Mouse (Mus musculus): ENCODE measurements around the gene Riox2. TPM values are rescaled to one million over a fixed set of nuclear protein-coding genes. Genes with fewer than 3 reads are reported as not detected.

Gene Riox2
- polyA plus RNA-seq (2017; shearing (Covaris generic)), result 92.4 TPM

GRCm38 (mm10) chr16:59471637-59472278 is at the start of gene Riox2:
Gene Riox2 (plus strand): TSS chr16:59471775.

Other genes starting within 250 kb of the Riox2 start
- not detected for gene Olfr201, start 199.1 kb upstream of the Riox2 start, polyA plus RNA-seq (2017; shearing (Covaris generic))
- gene Olfr202, start 185.0 kb upstream of the Riox2 start, polyA plus RNA-seq (2017; shearing (Covaris generic)), result not detected
- gene Olfr203, start 172.9 kb upstream of the Riox2 start, polyA plus RNA-seq (2017; shearing (Covaris generic)), result not detected
- gene Olfr204, start 153.5 kb upstream of the Riox2 start, polyA plus RNA-seq (2017; shearing (Covaris generic)), result not detected
- not detected for gene Olfr205, start 140.6 kb upstream of the Riox2 start, polyA plus RNA-seq (2017; shearing (Covaris generic))
- not detected for gene Olfr206, start 122.5 kb upstream of the Riox2 start, polyA plus RNA-seq (2017; shearing (Covaris generic))
- not detected for gene Olfr209, start 107.8 kb upstream of the Riox2 start, polyA plus RNA-seq (2017; shearing (Covaris generic))
- gene Gabrr3, start 64.4 kb upstream of the Riox2 start, polyA plus RNA-seq (2017; shearing (Covaris generic)), result not detected
- gene Crybg3, start 129.2 kb downstream of the Riox2 start, polyA plus RNA-seq (2017; shearing (Covaris generic)), result 6.2 TPM
- gene Arl6, start 167.6 kb downstream of the Riox2 start, polyA plus RNA-seq (2017; shearing (Covaris generic)), result 3.8 TPM

Measured in activated CD4-positive, CD25-positive, alpha-beta regulatory T cell, adult 9 weeks (primary cell).